Mouse (Mus musculus) CH12F3 (cell line): Measurements from ENCODE around the gene Ccdc88c.

Experiments
- in situ Hi-C: fragments of 300-500 bp; cut with MboI; formaldehyde crosslinking; loops from 2 replicates; pipeline ENCODE4 v1.14.3; 2020; ENCODE audit warnings: low sequenced_read_pairs

Ccdc88c gene

GRCm38 (mm10) chr12:101028954-101029731 is at the start of gene Ccdc88c:
TSS of gene Ccdc88c (minus strand) at chr12:101029056.
- in situ Hi-C loops = loop anchor here (25.0 kb wide), 1 partner anchor 842 kb away; the partner anchor contains the start of gene Calm1

DNA sequence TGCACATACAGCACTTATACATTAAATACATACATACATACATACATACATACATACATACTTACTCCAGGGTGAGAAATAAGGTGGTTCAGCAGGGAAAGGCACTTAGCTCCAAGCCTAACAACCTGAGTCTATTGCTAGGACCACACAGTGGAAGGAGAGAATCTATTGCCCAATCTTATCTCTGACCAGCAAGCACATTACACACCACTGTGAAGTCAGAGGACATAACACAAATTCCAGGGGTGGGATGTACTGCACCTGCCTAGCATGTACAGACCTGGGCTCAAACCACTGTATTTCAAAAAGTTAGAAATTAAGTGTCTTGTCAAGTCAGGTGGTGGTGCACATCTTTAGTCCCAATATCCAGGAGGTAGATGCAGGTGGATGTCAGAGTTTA is 49.1 kb upstream of the Ccdc88c start:
- in situ Hi-C loops = no loop called here

- in situ Hi-C loops = no loop called here
Measured at GRCm38 (mm10) chr12:101075433-101075832, 46.6 kb upstream of the Ccdc88c start.

- in situ Hi-C loops = no loop called here
Measured at GRCm38 (mm10) chr12:101074821-101075429, 46.1 kb upstream of the Ccdc88c start.

DNA sequence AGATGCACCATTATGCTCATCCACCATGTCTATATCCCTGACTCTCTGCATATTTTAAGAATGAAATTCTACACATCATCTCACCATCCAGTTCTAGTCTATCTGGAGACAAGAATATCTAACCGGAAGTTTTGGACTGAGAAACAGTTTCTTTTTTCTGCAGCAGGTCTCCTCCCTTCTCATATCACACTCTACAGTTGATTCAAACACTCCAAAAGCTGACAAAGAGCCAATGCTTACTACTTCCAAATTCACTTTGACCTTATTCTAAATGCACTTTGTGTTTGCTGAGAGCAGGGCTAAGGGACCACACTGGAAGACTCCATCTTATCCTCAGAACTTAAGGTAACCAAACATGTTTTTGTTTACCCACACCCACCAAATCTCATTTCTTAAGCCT is 41.0 kb upstream of the Ccdc88c start:
- in situ Hi-C loops = no loop called here

DNA sequence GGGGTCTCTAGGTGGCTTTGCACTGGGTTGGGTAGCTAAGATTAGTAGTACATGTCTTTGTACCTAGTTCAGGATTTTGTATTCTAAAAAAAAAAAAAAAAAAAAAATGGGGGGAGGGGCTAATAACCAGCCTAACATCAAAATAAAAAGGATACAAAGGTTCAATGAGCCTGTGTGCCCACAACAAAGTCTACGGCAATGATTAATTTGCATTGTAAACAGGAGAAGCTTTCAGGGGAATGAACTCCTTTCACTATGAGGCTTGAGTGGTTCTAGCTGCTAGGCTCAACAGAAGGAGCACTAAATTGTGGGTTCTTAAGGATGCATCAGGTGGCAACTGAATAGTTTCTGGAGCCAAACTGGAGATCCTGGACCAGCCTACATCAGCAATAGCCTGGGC is 37.5 kb upstream of the Ccdc88c start:
- in situ Hi-C loops = no loop called here

DNA sequence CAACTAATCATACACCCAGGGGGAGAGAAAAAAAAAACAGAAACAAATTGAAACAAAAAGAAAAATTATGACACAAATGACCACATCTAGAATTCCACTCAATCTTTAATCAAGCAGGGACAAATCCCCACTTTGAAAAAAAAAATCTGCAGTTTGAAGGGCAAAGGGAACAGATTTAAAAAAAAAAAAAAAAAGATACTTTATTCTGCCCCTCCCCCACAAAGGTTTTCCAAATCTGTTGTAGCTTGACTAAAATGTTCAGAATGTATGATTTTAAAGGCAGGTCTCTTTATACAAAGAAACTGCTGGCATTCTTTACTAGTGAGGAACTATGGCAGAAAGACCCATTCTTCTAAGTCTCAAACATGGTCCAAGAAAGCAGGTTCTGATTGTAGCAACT is 11.1 kb upstream of the Ccdc88c start:
- in situ Hi-C loops = loop anchor here (25.0 kb wide), 1 partner anchor 853 kb away; the partner anchor contains the start of gene Calm1

DNA sequence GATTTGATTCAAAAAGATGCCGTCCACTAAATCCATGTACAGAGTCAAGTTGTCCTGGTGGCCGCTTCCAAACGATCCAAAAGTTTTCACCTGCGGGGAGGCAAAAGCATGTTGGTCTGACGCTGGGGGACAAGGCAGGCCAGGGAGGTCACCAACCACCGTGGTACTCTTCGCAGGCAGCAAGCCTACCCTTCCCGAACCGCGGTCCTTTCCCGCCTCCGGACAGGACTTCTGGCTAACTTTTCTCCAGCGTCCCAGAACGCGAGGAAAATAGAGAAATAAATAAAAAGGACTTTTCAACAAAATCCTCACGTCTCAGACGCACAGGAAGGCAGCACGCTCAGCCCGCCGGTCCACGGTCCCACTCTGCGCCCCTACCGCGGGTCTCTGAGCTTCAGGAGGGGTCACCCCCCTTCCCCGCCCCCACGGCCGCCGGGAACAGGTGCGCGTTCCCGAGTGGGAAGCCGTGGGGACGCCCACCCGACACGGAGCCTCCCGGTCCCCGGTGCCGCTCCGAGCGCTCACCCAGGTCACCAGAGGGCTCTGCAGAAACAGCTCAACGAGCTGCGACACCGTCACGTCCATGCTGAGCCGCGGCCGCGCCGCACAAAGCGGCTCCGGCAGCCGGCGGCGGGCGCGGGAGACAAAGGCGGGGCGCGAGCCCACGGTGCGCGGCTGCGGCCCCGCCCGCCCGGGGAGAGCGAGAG is 456 bp downstream of the Ccdc88c start:
- in situ Hi-C loops = loop anchor here (25.0 kb wide), 1 partner anchor 841 kb away; the partner anchor contains the start of gene Calm1

DNA sequence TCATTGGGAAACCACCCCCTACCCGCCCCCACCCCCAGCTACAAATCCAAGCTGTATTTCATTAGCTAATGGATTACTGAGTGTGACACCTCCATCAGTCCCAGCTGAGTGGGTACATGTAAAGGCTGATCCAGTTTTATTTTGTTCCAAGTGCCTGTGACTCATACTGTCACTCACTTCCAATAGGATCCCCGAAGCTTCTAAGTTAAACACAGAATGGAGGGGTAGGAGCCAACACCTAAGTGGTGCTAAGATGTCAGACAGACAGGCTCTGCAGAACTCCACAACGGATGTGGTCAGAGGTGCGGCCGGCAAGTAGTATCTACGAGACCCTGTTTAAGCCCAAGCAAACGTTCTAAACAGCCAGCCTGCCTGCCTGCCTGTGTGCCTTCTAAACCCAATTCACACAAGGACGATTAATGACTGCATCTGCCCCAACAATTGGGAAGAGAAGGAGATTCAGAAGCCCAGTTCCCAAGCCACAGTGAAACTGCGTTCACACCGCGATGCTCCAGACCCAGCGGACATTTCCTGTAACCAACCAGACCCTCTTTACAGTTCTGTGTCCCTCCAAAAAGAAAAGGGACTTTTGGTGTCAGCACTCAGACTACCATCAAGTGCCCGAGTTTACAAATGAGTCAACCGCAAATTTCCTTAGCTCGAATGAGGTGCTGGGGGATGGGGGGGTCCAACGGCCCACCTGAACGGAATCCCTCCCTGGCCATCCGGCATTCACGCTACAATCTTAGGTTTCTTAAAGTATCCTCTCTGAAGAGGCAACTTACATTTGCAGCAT is 1.2 kb downstream of the Ccdc88c start:
- in situ Hi-C loops = loop anchor here (25.0 kb wide), 1 partner anchor 840 kb away; the partner anchor contains the start of gene Calm1

GRCm38 (mm10) chr12:101026946-101027345 is 1.9 kb downstream of the Ccdc88c start:
- in situ Hi-C loops = loop anchor here (25.0 kb wide), 1 partner anchor 840 kb away; the partner anchor contains the start of gene Calm1

- in situ Hi-C loops = loop anchor here (25.0 kb wide), 1 partner anchor 839 kb away; the partner anchor contains the start of gene Calm1
Measured at GRCm38 (mm10) chr12:101026518-101026917, 2.3 kb downstream of the Ccdc88c start.

DNA sequence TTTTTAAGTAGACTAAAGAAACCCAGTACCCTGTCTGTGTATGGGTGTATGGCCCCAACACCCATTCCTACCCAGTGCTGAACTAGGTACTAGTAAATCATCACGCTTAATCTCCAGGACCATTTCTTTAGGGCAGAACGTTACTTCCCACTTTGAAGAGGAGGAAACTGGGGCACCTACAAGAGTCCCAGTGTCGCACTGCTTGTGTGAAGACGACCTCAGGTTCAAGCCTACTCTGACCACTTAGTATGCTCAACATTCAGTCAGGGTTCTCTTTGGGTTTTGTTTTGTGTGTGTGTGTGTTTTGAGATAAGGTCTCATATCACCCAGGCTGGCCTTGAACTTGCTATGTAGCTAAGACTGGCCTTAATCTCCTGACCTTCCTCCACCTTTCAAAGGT is 2.8 kb downstream of the Ccdc88c start:
- in situ Hi-C loops = loop anchor here (25.0 kb wide), 1 partner anchor 839 kb away; the partner anchor contains the start of gene Calm1

- in situ Hi-C loops = loop anchor here (25.0 kb wide), 1 partner anchor 838 kb away; the partner anchor contains the start of gene Calm1
Measured at GRCm38 (mm10) chr12:101025379-101025778, 3.5 kb downstream of the Ccdc88c start.

DNA sequence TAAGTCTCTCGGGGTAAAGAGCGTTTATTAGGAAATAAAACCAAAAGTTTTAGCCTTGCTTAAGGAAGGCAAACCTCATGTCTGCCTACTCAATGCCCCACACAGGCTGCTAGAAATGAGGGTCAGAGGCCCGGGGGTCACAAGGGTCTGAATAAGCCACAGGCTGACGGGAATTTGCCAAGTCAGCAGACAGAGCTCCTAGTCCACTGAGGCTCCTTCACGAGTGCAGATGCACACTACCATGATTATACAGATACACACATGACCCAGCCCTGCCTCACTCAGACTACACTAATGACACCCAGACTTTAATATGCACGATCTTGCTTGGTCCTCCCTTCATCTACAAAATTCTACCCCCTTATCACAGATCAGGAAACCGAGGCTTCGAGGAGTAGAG is 4.0 kb downstream of the Ccdc88c start:
- in situ Hi-C loops = loop anchor here (25.0 kb wide), 1 partner anchor 838 kb away; the partner anchor contains the start of gene Calm1

DNA sequence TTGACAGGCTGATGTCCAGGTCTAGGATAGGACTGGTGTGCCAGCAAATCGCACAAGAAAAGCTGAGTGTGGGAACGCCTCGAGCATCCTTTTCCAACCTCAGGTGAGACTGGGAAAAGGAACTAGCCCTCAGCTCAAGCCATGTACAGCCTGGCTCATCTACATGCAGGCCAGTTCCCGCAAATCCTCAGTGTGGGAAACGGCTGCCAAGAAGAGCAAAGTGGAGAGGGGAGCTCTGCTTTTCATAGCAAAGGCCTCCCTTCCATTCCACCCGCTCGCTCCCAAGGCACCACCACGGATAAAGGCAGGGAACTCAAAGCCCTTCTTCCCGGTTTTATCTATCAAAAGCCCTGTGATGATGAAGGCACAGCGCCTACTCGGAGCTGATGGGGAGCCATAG is 5.7 kb downstream of the Ccdc88c start:
- in situ Hi-C loops = no loop called here

- in situ Hi-C loops = no loop called here
Measured at GRCm38 (mm10) chr12:101022353-101022752, 6.5 kb downstream of the Ccdc88c start.

DNA sequence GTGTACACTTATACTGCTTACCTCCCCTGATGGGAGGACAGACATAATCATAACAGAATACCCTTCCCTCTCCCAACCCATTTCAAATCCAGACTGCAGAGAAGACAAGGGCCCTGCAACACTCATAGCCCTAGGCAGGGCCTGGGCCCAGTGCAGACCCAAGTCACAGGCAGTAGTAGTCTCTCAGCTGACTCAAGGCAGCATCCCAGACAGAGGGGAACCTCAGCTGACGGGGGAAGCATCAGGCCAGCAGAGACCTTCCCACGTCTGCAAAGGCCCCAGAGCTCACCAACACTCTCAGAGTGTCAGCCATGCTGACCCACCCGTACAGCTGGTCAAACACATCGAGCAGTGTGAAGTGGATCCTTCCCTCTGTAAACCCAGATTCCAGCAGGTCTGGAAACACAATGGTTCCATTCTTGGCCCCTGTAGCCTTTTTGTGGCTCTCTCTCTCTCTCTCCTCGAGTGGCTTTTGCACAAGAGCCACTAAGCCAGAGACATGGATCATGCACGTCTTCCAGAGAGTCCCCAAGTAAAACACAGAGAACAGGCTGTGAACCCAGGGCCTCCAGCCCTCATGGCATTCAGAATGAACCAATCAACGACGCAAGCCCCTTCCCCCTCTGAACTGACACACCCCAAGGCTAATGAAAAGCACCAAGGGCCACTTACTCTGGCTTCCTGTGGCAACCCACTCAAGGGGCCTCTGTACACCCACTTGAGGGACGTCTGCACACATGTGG is 7.2 kb downstream of the Ccdc88c start:
- in situ Hi-C loops = no loop called here

DNA sequence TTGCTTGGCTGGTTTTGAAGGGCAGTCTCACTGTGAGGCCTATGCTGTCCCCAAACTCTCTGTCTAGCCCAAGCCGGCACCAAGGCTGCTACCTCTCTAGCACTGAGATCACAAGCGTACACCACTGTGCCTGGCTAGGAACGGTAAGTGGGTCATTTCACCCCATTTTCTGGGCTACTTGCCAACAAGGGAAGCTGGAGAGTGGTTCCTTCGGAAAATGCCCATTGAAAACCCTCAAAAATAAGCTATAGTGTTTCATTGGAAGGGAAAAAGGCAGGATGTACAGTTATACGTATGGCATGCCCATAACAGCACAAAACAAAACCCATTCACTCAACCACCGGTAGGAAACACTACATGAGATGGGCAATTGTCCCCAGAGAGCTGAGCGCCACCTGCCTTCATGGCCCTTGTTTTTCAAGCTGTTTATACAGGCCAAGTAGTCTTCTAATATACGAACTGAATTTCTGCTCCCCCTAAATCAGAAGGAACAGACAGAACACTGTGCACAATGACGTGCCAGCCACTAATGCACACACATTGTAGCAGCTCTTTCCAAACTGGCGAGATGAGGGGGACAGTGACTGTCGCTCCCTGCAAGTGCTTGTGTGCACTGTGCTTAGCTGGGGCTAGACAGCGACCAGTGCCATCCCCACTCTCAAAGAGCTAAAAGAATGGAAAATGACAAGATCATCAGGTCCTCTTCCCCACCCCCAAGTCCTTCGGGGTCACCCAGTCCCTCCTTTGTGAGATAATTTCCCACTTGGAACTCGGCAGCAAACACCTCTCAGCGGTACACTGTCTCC is 8.4 kb downstream of the Ccdc88c start:
- in situ Hi-C loops = no loop called here

GRCm38 (mm10) chr12:101019443-101019842 is 9.4 kb downstream of the Ccdc88c start:
- in situ Hi-C loops = no loop called here
